Mouse (Mus musculus) limb, embryonic 10.5 days (tissue): ENCODE results near the gene Brd3os. TPM values are rescaled to one million over a fixed set of nuclear protein-coding genes. Genes with fewer than 3 reads are reported as not detected.

Experiments used
- DNase-seq: peaks from one replicate; pipeline ENCODE4 v3.0.0-alpha.2; 2017; ENCODE audit warnings: low spot score
- H3K27ac ChIP-seq: fragments of 300-500 bp; sonication (generic); 2 replicates; pipeline ENCODE4 v1.5.1; 2016; ENCODE audit warnings: mild to moderate bottlenecking
- H3K27me3 ChIP-seq: fragments of 300-500 bp; sonication (generic); 2 replicates; pipeline ENCODE4 v1.6.1; 2016; ENCODE audit warnings: low read depth, mild to moderate bottlenecking; ENCODE audit not compliant: poor library complexity, severe bottlenecking
- H3K36me3 ChIP-seq: fragments of 300-500 bp; sonication (generic); 2 replicates; pipeline ENCODE4 v1.6.1; 2016; ENCODE audit warnings: mild to moderate bottlenecking, moderate library complexity
- H3K4me1 ChIP-seq: fragments of 300-500 bp; sonication (generic); 2 replicates; pipeline ENCODE4 v1.6.1; 2016
- H3K4me3 ChIP-seq: fragments of 300-500 bp; sonication (generic); 2 replicates; pipeline ENCODE4 v1.5.1; 2016; ENCODE audit warnings: mild to moderate bottlenecking, moderate library complexity
- H3K9me3 ChIP-seq: fragments of 300-500 bp; sonication (generic); replicated peaks from 2 replicates; pipeline ENCODE4 v1.6.1; 2016; ENCODE audit warnings: mild to moderate bottlenecking
- WGBS: fragments of 180-500 bp; shearing (Covaris S2); methylation state at CpG from one replicate; pipeline ENCODE4 v1.1.7; 2016; 5-methylcytosine and 5-hydroxymethylcytosine counted together
- polyA plus RNA-seq: library from polyadenylated mRNA; unstranded; fragments of >200 nt; fragmentation: Nextera tagmentation; extraction: Ambion mirVana; gene quantifications from 2 replicates; pipeline ENCODE4 v1.2.1, GENCODE M21; 2016

The Brd3os gene
- polyA plus RNA-seq, 1 experiment from 2014 or later: 7.6 TPM

- Histone ChIP-seq H3K27me3 (no peaks in the 10 kb centered on the region; the same call in 1 of the 2 replicates), H3K9me3 (no peaks in the 10 kb centered on the region), H3K4me3 (peak overlapping the region; percentile 93), H3K27ac (peak overlapping the region; percentile 97), H3K4me1 (peaks cover 59% of the 10 kb centered on the region), H3K36me3 (peaks cover 11% of the 10 kb centered on the region)
- DNase-seq: no peak
- under 1% methylated on average over 51 of the region's 64 CpGs for WGBS
Observed at GRCm38 (mm10) chr2:27426406-27426854, 15.7 kb upstream of the Brd3os start.

- Histone ChIP-seq H3K27ac (peak within 1 kb of the TSS; percentile 97), H3K9me3 (no peaks in the 10 kb centered on the region), H3K27me3 (no peaks in the 10 kb centered on the region; the same call in 1 of the 2 replicates), H3K4me1 (peaks cover 56% of the 10 kb centered on the region), H3K4me3 (peak within 1 kb of the TSS; percentile 93), H3K36me3 (peaks cover 9% of the 10 kb centered on the region)
- under 1% methylated on average over 57 of the region's 58 CpGs for WGBS
- peak; percentile 95 for DNase-seq
Observed at GRCm38 (mm10) chr2:27426855-27427457, 15.2 kb upstream of the Brd3os start, which contains the start of gene Vav2. Gene Vav2, minus strand, starts transcription at chr2:27427033.

- WGBS: 0% methylated on average over 4 of the region's 4 CpGs
- 0 out of 2 replicates have a peak overlapping the region, but pooled peaks have one; percentile 93 for H3K4me3 ChIP-seq
- peak overlapping the region; percentile 97; the same call in 1 of the 2 replicates for H3K27ac ChIP-seq
- no peaks in the 10 kb centered on the region for H3K36me3 ChIP-seq
- H3K4me1 ChIP-seq: peaks cover 47% of the 10 kb centered on the region
- H3K27me3 ChIP-seq: no peaks in the 10 kb centered on the region; the same call in 1 of the 2 replicates
- H3K9me3 ChIP-seq: no peaks in the 10 kb centered on the region
- peak; percentile 93 for DNase-seq
Observed at GRCm38 (mm10) chr2:27428071-27428470, 14.1 kb upstream of the Brd3os start.

- Histone ChIP-seq H3K4me3 (no peak overlapping the region), H3K27me3 (no peaks in the 10 kb centered on the region; the same call in 1 of the 2 replicates), H3K4me1 (peaks cover 22% of the 10 kb centered on the region), H3K27ac (no peak overlapping the region), H3K36me3 (no peaks in the 10 kb centered on the region), H3K9me3 (no peaks in the 10 kb centered on the region)
- 90% methylated on average over 7 of the region's 7 CpGs for WGBS
- no peak for DNase-seq
Observed at GRCm38 (mm10) chr2:27430621-27431020, 11.5 kb upstream of the Brd3os start.

- H3K36me3 ChIP-seq: no peaks in the 10 kb centered on the region
- H3K4me3 ChIP-seq: no peak overlapping the region
- H3K27ac ChIP-seq: no peak overlapping the region
- WGBS: 87% methylated on average over 2 of the region's 2 CpGs
- H3K9me3 ChIP-seq: no peaks in the 10 kb centered on the region
- H3K27me3 ChIP-seq: no peaks in the 10 kb centered on the region; the same call in 1 of the 2 replicates
- H3K4me1 ChIP-seq: peaks cover 11% of the 10 kb centered on the region
- DNase-seq: no peak
Observed at GRCm38 (mm10) chr2:27432599-27432998, 9.5 kb upstream of the Brd3os start.

GRCm38 (mm10) chr2:27437876-27438275 is 4.2 kb upstream of the Brd3os start:
- 54% methylated on average over 1 of the region's 1 CpGs for WGBS
- Histone ChIP-seq H3K36me3 (no peaks in the 10 kb centered on the region), H3K9me3 (no peaks in the 10 kb centered on the region), H3K4me1 (peaks cover 21% of the 10 kb centered on the region), H3K4me3 (no peak overlapping the region), H3K27me3 (no peaks in the 10 kb centered on the region), H3K27ac (no peak overlapping the region)
- no peak for DNase-seq

GRCm38 (mm10) chr2:27438281-27438680 is 3.8 kb upstream of the Brd3os start:
- 17% methylated on average over 11 of the region's 11 CpGs for WGBS
- DNase-seq: peak; percentile 50
- H3K9me3 ChIP-seq: no peaks in the 10 kb centered on the region
- no peak overlapping the region for H3K27ac ChIP-seq
- H3K36me3 ChIP-seq: no peaks in the 10 kb centered on the region
- H3K4me1 ChIP-seq: peaks cover 25% of the 10 kb centered on the region
- no peak overlapping the region for H3K4me3 ChIP-seq
- no peaks in the 10 kb centered on the region for H3K27me3 ChIP-seq

- peak; percentile 40 for DNase-seq
- 36% methylated on average over 20 of the region's 20 CpGs for WGBS
- H3K36me3 ChIP-seq: peaks cover 36% of the 10 kb centered on the region
- no peaks in the 10 kb centered on the region for H3K9me3 ChIP-seq
- H3K4me3 ChIP-seq: peak overlapping the region; percentile 65
- H3K27ac ChIP-seq: peak overlapping the region; percentile 81
- no peaks in the 10 kb centered on the region for H3K27me3 ChIP-seq
- H3K4me1 ChIP-seq: peaks cover 28% of the 10 kb centered on the region
Observed at GRCm38 (mm10) chr2:27442708-27443449, 755 bp downstream of the Brd3os start.

GRCm38 (mm10) chr2:27443450-27443708 is 1.3 kb downstream of the Brd3os start:
- peaks cover 25% of the 10 kb centered on the region for H3K4me1 ChIP-seq
- H3K36me3 ChIP-seq: peaks cover 41% of the 10 kb centered on the region
- H3K27ac ChIP-seq: no peak overlapping the region
- H3K4me3 ChIP-seq: peak overlapping the region; percentile 65
- DNase-seq: no peak
- 82% methylated on average over 5 of the region's 5 CpGs for WGBS
- H3K27me3 ChIP-seq: no peaks in the 10 kb centered on the region
- H3K9me3 ChIP-seq: no peaks in the 10 kb centered on the region

GRCm38 (mm10) chr2:27445910-27446309 is 3.8 kb downstream of the Brd3os start:
- no peak overlapping the region for H3K27ac ChIP-seq
- H3K4me3 ChIP-seq: no peak overlapping the region
- DNase-seq: no peak
- H3K36me3 ChIP-seq: peaks cover 66% of the 10 kb centered on the region
- H3K27me3 ChIP-seq: no peaks in the 10 kb centered on the region
- peaks cover 23% of the 10 kb centered on the region for H3K4me1 ChIP-seq
- WGBS: 96% methylated on average over 3 of the region's 3 CpGs
- no peaks in the 10 kb centered on the region for H3K9me3 ChIP-seq

- Histone ChIP-seq H3K4me1 (peaks cover 20% of the 10 kb centered on the region), H3K27me3 (no peaks in the 10 kb centered on the region), H3K4me3 (no peak overlapping the region), H3K36me3 (peaks cover 75% of the 10 kb centered on the region), H3K27ac (no peak overlapping the region), H3K9me3 (no peaks in the 10 kb centered on the region)
- DNase-seq: no peak
- WGBS: 96% methylated on average over 8 of the region's 8 CpGs
Observed at GRCm38 (mm10) chr2:27446812-27447211, 4.7 kb downstream of the Brd3os start.

GRCm38 (mm10) chr2:27447782-27448181 is 5.7 kb downstream of the Brd3os start:
- no peak overlapping the region for H3K4me3 ChIP-seq
- H3K27me3 ChIP-seq: no peaks in the 10 kb centered on the region
- peaks cover 85% of the 10 kb centered on the region for H3K36me3 ChIP-seq
- peaks cover 11% of the 10 kb centered on the region for H3K4me1 ChIP-seq
- no peak for DNase-seq
- no peaks in the 10 kb centered on the region for H3K9me3 ChIP-seq
- no peak overlapping the region for H3K27ac ChIP-seq
- 90% methylated on average over 5 of the region's 5 CpGs for WGBS

- Histone ChIP-seq H3K36me3 (peaks cover 99% of the 10 kb centered on the region), H3K4me1 (no peaks in the 10 kb centered on the region), H3K27ac (no peak overlapping the region), H3K9me3 (no peaks in the 10 kb centered on the region), H3K4me3 (no peak overlapping the region), H3K27me3 (no peaks in the 10 kb centered on the region)
- WGBS: 92% methylated on average over 14 of the region's 14 CpGs
- DNase-seq: no peak
Observed at GRCm38 (mm10) chr2:27450226-27450625, 8.1 kb downstream of the Brd3os start.
